Mouse (Mus musculus): ENCODE measurements around the gene Cst12.

- TF ChIP-seq POLR2A (IDR thresholded peaks at IDR 0.05; ENCODE audit: borderline replicate concordance, control insufficient read depth, low read depth, low read length) = no peak
- no peak for TF ChIP-seq CTCF (IDR thresholded peaks at IDR 0.05; ENCODE audit: control insufficient read depth, insufficient read depth, low read length)
Measured at GRCm38 (mm10) chr2:148825986-148826385, 36.8 kb downstream of the Cst12 start.
